Mouse (Mus musculus): ENCODE data around the gene Rtn4rl2.

DNA sequence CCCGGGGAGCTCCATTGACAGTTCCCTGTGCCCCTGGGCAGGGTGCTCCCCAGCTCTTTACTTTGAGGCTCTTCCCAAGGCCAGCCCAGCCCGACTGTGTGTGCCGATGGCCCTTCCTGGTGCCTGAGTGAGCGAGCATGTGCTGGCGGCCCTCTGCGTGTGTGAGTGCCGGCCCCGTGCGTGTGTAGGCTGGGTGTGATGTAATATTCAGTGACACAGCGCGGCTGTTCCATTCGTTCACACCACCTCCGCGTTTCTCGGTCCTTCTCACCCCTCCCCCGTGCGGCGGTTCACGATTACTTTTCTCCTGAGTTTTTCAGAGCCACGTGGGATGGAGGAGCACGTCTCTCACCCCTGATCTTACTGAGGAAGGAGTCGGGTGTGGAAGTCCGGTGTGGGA lies 3.9 kb downstream of the Rtn4rl2 start:
- TF ChIP-seq CTCF (IDR thresholded peaks at IDR 0.05; ENCODE audit: extremely low read depth, insufficient read length, insufficient replicate concordance, low read depth, low read length) (no peak), POLR2A (IDR thresholded peaks at IDR 0.05; ENCODE audit: low read depth, low read length) (no peak)

Measured in small intestine, adult 2 months (tissue).